Mouse (Mus musculus) lung, embryonic 14.5 days (tissue): ENCODE measurements around the gene Cbs. TPM values are rescaled to one million over a fixed set of nuclear protein-coding genes. Genes with fewer than 3 reads are reported as not detected.
A peak's percentile ranks its signal among the peaks of the same experiment; 100 is the strongest.
"Not testable (repeated sequence)": the region's sequence is repeated elsewhere in the genome, so short reads cannot be mapped to it uniquely, and the experiment has no call there.

ENCODE experiments used
- ATAC-seq: fragments of 200-750 bp; cut with Nextera tagmentation; 2 replicates; pipeline ENCODE4 v1.8.0; 2017; ENCODE audit warnings: mild to moderate bottlenecking, moderate TSS enrichment, moderate library complexity; ENCODE audit not compliant: insufficient read depth
- DNase-seq: peaks from one replicate; pipeline ENCODE4 v3.0.0-alpha.2; 2015
- H3K27ac ChIP-seq: fragments of 300-500 bp; sonication (generic); 2 replicates; pipeline ENCODE4 v1.5.1; 2014; ENCODE audit warnings: low read depth, mild to moderate bottlenecking, moderate library complexity
- H3K27me3 ChIP-seq: fragments of 300-500 bp; sonication (generic); 2 replicates; pipeline ENCODE4 v1.6.1; 2014; ENCODE audit warnings: low read length, control low read depth; ENCODE audit not compliant: insufficient read depth
- H3K36me3 ChIP-seq: fragments of 300-500 bp; sonication (generic); 2 replicates; pipeline ENCODE4 v1.6.1; 2014; ENCODE audit warnings: control low read depth; ENCODE audit not compliant: insufficient read depth
- H3K4me1 ChIP-seq: fragments of 300-500 bp; sonication (generic); 2 replicates; pipeline ENCODE4 v1.6.1; 2014; ENCODE audit warnings: antibody characterized with exemption, control low read depth; ENCODE audit not compliant: insufficient read depth
- H3K4me2 ChIP-seq: fragments of 300-500 bp; sonication (generic); 2 replicates; pipeline ENCODE4 v1.6.1; 2014; ENCODE audit warnings: mild to moderate bottlenecking
- H3K4me3 ChIP-seq: fragments of 300-500 bp; sonication (generic); 2 replicates; pipeline ENCODE4 v1.5.1; 2014; ENCODE audit warnings: low read depth, low read length
- H3K9ac ChIP-seq: fragments of 300-500 bp; sonication (generic); 2 replicates; pipeline ENCODE4 v1.6.1; 2014
- H3K9me3 ChIP-seq: fragments of 300-500 bp; sonication (generic); 2 replicates; pipeline ENCODE4 v1.6.1; 2016; ENCODE audit warnings: low read depth, low read length, control low read depth
- CTCF ChIP-seq: IDR thresholded peaks from 2 replicates; pipeline ENCODE4 v1.5.1; 2016; ENCODE audit warnings: antibody characterized with exemption, low read depth
- WGBS: fragments of 180-500 bp; shearing (Covaris S2); extraction: QIAGEN DNeasy Blood & Tissue Kit; methylation state at CpG from one replicate; pipeline ENCODE4 v1.1.7; 2014; 5-methylcytosine and 5-hydroxymethylcytosine counted together
- polyA plus RNA-seq: library from polyadenylated mRNA; unstranded; fragments of >200 nt; fragmentation: Nextera tagmentation; extraction: Ambion mirVana; gene quantifications from 2 replicates; pipeline ENCODE4 v1.2.1, GENCODE M21; 2014

Gene Cbs
- polyA plus RNA-seq, 1 experiment from 2014 or later = 2.7 TPM

- Histone ChIP-seq H3K9me3 (no peaks in the 10 kb centered on the region), H3K36me3 (no peaks in the 10 kb centered on the region), H3K27me3 (peaks cover 22% of the 10 kb centered on the region), H3K4me1 (no peaks in the 10 kb centered on the region), H3K27ac (no peak overlapping the region), H3K9ac (no peak overlapping the region), H3K4me2 (no peak overlapping the region), H3K4me3 (no peak overlapping the region)
- TF ChIP-seq CTCF = no peak
- ATAC-seq (no peak), DNase-seq (no peak)
- WGBS = 64% methylated on average over 6 of the region's 6 CpGs
Measured at GRCm38 (mm10) chr17:31633007-31633406, 4.0 kb downstream of the Cbs start.

DNA sequence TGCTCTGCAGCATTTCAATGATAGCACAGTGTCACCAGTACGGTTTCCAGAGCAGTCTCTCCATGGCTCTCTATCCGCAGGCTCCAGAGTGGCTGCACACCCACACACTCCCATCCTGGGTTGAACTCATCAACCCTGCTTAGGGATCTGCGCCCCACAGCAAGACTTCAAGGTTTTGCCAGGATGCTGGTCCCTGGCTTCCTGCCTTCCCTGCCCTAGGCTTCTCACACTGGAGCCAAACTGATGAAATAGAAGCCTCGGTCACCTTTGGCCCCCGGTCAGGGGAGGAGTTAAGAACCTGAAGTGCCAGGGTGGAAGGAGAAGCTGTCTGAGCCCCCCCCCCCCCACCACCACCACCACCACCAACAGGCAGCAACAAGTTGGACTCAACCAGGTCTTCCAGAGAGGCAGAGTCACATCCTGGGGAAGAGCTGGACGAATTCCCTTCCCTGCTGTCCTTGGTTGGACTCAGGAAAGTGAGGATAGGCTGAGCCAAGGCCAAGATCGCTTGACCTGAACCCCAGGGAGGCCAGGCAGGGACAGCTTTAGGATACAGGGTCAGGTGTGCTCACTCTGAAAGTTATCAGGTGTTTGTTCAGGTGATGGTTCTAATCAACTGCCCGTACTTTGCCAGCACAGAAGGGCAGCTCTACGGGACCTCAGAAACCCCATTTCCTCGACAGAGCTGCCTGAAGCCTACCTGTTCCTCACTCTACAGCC, 5.8 kb downstream of the Cbs start:
- H3K36me3 ChIP-seq = no peaks in the 10 kb centered on the region
- no peak for DNase-seq
- H3K4me2 ChIP-seq = no peak overlapping the region
- H3K4me3 ChIP-seq = no peak overlapping the region
- peaks cover 14% of the 10 kb centered on the region for H3K27me3 ChIP-seq
- H3K4me1 ChIP-seq = no peaks in the 10 kb centered on the region
- 69% methylated on average over 10 of the region's 10 CpGs for WGBS
- ATAC-seq = no peak
- H3K27ac ChIP-seq = no peak overlapping the region
- H3K9me3 ChIP-seq = no peaks in the 10 kb centered on the region
- no peak overlapping the region for H3K9ac ChIP-seq
- TF ChIP-seq CTCF = no peak

DNA sequence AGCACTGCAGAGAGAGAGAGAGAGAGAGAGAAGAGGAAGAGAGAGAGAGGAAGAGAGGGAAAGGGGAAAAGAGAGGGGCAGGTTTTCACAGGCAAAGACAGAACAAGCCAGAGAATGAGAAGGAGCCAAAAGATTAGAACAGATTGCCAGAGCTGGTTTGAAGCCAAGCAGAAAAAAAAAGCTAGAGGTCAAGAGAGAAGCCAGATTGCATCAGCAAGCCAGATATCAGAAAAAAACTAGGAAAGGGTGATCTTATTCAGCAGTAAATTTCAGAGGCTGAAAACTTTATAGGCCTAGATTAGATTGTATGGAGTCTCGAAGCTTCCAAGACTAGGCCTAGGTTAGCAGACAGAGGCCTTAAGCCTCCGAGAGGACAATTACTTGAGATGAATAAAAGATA, 9.1 kb downstream of the Cbs start:
- Histone ChIP-seq H3K4me3 (no peak overlapping the region), H3K4me1 (no peaks in the 10 kb centered on the region), H3K27me3 (no peaks in the 10 kb centered on the region), H3K4me2 (no peak overlapping the region), H3K9ac (no peak overlapping the region), H3K36me3 (no peaks in the 10 kb centered on the region), H3K27ac (no peak overlapping the region), H3K9me3 (no peaks in the 10 kb centered on the region)
- DNase-seq (no peak), ATAC-seq (no peak)
- 92% methylated on average over 2 of the region's 2 CpGs for WGBS
- TF ChIP-seq CTCF = no peak

DNA sequence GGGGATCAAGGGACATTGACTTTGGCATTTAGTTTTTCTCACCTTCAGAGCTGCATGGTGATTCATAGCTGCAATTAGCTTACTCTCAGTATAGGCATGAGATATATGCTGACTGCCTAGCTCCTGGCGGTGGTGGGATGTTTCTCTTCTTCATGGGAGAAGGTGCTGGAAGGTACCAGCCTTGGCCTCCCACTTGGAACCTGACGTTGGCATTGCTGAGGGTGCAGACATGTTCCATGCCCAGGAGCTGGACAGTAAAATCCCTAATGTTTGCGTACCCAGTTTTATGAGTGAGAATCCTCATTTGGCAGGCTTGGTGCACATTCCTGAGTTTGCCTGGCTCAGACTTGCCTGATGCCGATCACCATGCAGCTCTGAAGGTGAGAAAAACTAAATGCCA, 13.9 kb downstream of the Cbs start:
- 84% methylated on average over 4 of the region's 4 CpGs for WGBS
- no peak overlapping the region for H3K4me2 ChIP-seq
- ATAC-seq (no peak), DNase-seq (no peak)
- H3K4me1 ChIP-seq = no peaks in the 10 kb centered on the region
- no peak overlapping the region for H3K4me3 ChIP-seq
- no peaks in the 10 kb centered on the region for H3K27me3 ChIP-seq
- no peaks in the 10 kb centered on the region for H3K36me3 ChIP-seq
- TF ChIP-seq CTCF = no peak
- H3K9me3 ChIP-seq = no peaks in the 10 kb centered on the region
- no peak overlapping the region for H3K27ac ChIP-seq
- no peak overlapping the region for H3K9ac ChIP-seq

DNA sequence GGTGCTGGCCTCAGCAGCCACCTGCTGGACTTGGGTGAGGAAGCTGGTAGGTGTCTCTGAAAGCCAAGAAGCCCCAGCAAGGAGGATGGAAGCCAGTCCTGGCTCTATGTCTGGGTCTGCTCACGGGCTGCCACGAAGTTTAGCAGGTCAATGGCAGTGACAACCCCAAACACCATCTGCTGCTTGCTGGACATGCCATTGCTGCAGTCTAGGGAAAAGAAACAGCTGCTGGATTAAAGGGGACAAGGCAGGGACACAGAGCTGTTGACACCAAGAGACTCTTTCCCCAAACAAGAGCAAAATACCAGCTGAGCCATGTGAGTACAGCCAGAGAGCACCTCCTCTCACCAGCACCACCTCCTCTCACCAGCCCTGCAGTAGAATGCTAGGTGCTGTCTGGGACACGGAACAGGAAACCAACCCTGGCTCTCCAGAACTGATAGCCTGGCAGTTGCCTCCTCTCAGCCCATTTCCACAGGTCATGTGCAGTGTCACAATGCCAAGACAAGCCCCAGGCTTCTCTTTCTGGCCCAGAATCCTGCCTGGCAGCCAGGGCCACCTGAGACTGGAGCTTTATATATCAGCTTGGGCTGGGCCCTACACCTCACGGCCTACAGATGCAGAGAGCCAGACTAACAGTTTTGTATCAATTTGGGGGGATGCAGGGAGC, 23.8 kb downstream of the Cbs start:
- Histone ChIP-seq H3K4me1 (no peaks in the 10 kb centered on the region), H3K9ac (no peak overlapping the region), H3K4me3 (no peak overlapping the region), H3K27ac (no peak overlapping the region), H3K9me3 (no peaks in the 10 kb centered on the region), H3K36me3 (0 out of 2 replicates have a peak, but pooled peaks cover 4% of the 10 kb centered on the region), H3K27me3 (no peaks in the 10 kb centered on the region), H3K4me2 (no peak overlapping the region)
- DNase-seq = peak; percentile 50
- WGBS = 52% methylated on average over 4 of the region's 4 CpGs
- no peak for ATAC-seq
- no peak for TF ChIP-seq CTCF

- 78% methylated on average over 3 of the region's 3 CpGs for WGBS
- ATAC-seq = no peak
Measured at GRCm38 (mm10) chr17:31609895-31610294, 27.1 kb downstream of the Cbs start.

GRCm38 (mm10) chr17:31609173-31609572, 27.9 kb downstream of the Cbs start:
- WGBS = 93% methylated on average over 3 of the region's 3 CpGs
- not testable (repeated sequence) for DNase-seq, H3K4me3 ChIP-seq, H3K9me3 ChIP-seq, H3K9ac ChIP-seq, H3K4me2 ChIP-seq, ATAC-seq, H3K27me3 ChIP-seq, H3K27ac ChIP-seq, H3K4me1 ChIP-seq
- peaks cover 30% of the 10 kb centered on the region for H3K36me3 ChIP-seq

More at GRCm38 (mm10) chr17:31609895-31610294, 27.1 kb downstream of the Cbs start:
- Histone ChIP-seq H3K36me3 (peaks cover 24% of the 10 kb centered on the region), H3K4me3 (no peak overlapping the region), H3K9ac (no peak overlapping the region), H3K4me1 (no peaks in the 10 kb centered on the region), H3K27ac (no peak overlapping the region), H3K4me2 (no peak overlapping the region), H3K27me3 (no peaks in the 10 kb centered on the region), H3K9me3 (no peaks in the 10 kb centered on the region)
- TF ChIP-seq CTCF = no peak
- DNase-seq = no peak
